In genomic region chr3:121885265-121886178, GRCm38 (mm10) we compare ENCODE assay signal across 8 mouse cellular contexts.
DNase-seq lines count a peak whose midpoint lies in the region; ATAC-seq and TF ChIP-seq lines count a peak whose summit lies in the region.

No protein-coding gene starts in this region.

- H3K36me3 ChIP-seq in kidney, postnatal 0 days (ENCODE audit: insufficient read depth, low read length) = no peaks in the 10 kb centered on the region
- no peaks in the 10 kb centered on the region for H3K36me3 ChIP-seq in embryonic facial prominence, embryonic 15.5 days
- H3K36me3 ChIP-seq in liver, embryonic 11.5 days (ENCODE audit: control insufficient read depth, insufficient read depth, low read length) = no peaks in the 10 kb centered on the region

- H3K4me3 ChIP-seq in kidney, postnatal 0 days (replicated peaks; ENCODE audit: low read depth, low read length) = no peak overlapping the region
- H3K4me3 ChIP-seq in embryonic facial prominence, embryonic 15.5 days (replicated peaks) = no peak overlapping the region
- no peak overlapping the region for H3K4me3 ChIP-seq in liver, embryonic 11.5 days (ENCODE audit: low read depth, low read length)

- DNase-seq in kidney, postnatal 0 days (ENCODE audit: low spot score) = no peak
- DNase-seq in kidney, postnatal 10 days = no peak
- DNase-seq in liver, embryonic 11.5 days (ENCODE audit: low spot score) = peak; percentile 30
- peak; percentile 13 for DNase-seq in naive thymus-derived CD4-positive, alpha-beta T cell, adult 2 months (ENCODE audit: low read depth)
- DNase-seq in left cerebral cortex, postnatal 4 days = no peak
- DNase-seq in spleen, postnatal 4 days (ENCODE audit: low spot score in 2 of 2) = no peak

- H3K4me2 ChIP-seq in kidney, postnatal 0 days (ENCODE audit: low read length) = peak overlapping the region; percentile 21; the same call in 1 of the 2 replicates
- peak overlapping the region; percentile 34 for H3K4me2 ChIP-seq in embryonic facial prominence, embryonic 15.5 days (replicated peaks)
- H3K4me2 ChIP-seq in liver, embryonic 11.5 days = peak overlapping the region; percentile 45; the same call in 1 of the 2 replicates

- H3K4me1 ChIP-seq in kidney, postnatal 0 days (replicated peaks; ENCODE audit: insufficient read depth, low read length) = peaks cover 14% of the 10 kb centered on the region
- peaks cover 21% of the 10 kb centered on the region for H3K4me1 ChIP-seq in embryonic facial prominence, embryonic 15.5 days
- peaks cover 7% of the 10 kb centered on the region for H3K4me1 ChIP-seq in liver, embryonic 11.5 days (replicated peaks; ENCODE audit: control insufficient read depth, insufficient read depth, low read length)

- intact Hi-C loops in left cerebral cortex, postnatal 4 days (cut with DNase I) = loop anchor here (2.0 to 10.0 kb wide), 5 partner anchors 72 to 749 kb away; partner anchors contain the start of gene Dnttip2

- H3K9ac ChIP-seq in kidney, postnatal 0 days (ENCODE audit: low read depth, low read length) = no peak overlapping the region
- no peak overlapping the region for H3K9ac ChIP-seq in embryonic facial prominence, embryonic 15.5 days
- no peak overlapping the region for H3K9ac ChIP-seq in liver, embryonic 11.5 days (ENCODE audit: low read depth, low read length)

- no peaks in the 10 kb centered on the region for H3K27me3 ChIP-seq in kidney, postnatal 0 days (ENCODE audit: insufficient read depth, low read length)
- H3K27me3 ChIP-seq in embryonic facial prominence, embryonic 15.5 days = peaks cover 6% of the 10 kb centered on the region; the same call in 1 of the 2 replicates
- no peaks in the 10 kb centered on the region for H3K27me3 ChIP-seq in liver, embryonic 11.5 days (replicated peaks; ENCODE audit: control insufficient read depth, insufficient read depth, low read length)

- peak overlapping the region; percentile 37; the same call in 1 of the 2 replicates for H3K27ac ChIP-seq in kidney, postnatal 0 days
- H3K27ac ChIP-seq in embryonic facial prominence, embryonic 15.5 days (replicated peaks) = no peak overlapping the region
- no peak overlapping the region for H3K27ac ChIP-seq in liver, embryonic 11.5 days (ENCODE audit: low read depth, low read length)

- ATAC-seq in kidney, postnatal 0 days (replicated peaks; ENCODE audit: low FRiP score, low read depth) = no peak
- ATAC-seq in embryonic facial prominence, embryonic 15.5 days (ENCODE audit: insufficient number of reproducible peaks, low FRiP score, low TSS enrichment, low read depth) = no peak
- ATAC-seq in liver, embryonic 11.5 days (replicated peaks; ENCODE audit: low FRiP score) = no peak
- no peak for ATAC-seq in granulocyte monocyte progenitor cell, adult 5-6 weeks (replicated peaks; ENCODE audit: poor library complexity, severe bottlenecking)

- no peaks in the 10 kb centered on the region for H3K9me3 ChIP-seq in kidney, postnatal 0 days (replicated peaks; ENCODE audit: low read length)
- no peaks in the 10 kb centered on the region for H3K9me3 ChIP-seq in embryonic facial prominence, embryonic 15.5 days (replicated peaks)
- no peaks in the 10 kb centered on the region for H3K9me3 ChIP-seq in liver, embryonic 11.5 days (ENCODE audit: control insufficient read depth, low read length)

- 24% methylated on average over 10 of the region's 10 CpGs for WGBS in kidney, postnatal 0 days
- 23% methylated on average over 10 of the region's 10 CpGs for WGBS in embryonic facial prominence, embryonic 15.5 days
- 30% methylated on average over 10 of the region's 10 CpGs for WGBS in liver, embryonic 11.5 days

- TF ChIP-seq CTCF in kidney, postnatal 0 days (IDR thresholded peaks at IDR 0.05; ENCODE audit: low read depth) = no peak

Comparison
In these comparisons a context has a peak if more than half of its experiments do, and no peak if none do; other contexts are left out.
1. DNase-seq: peak in liver, embryonic 11.5 days (single experiment) and naive thymus-derived CD4-positive, alpha-beta T cell, adult 2 months (single experiment); none in kidney, postnatal 0 days (single experiment), kidney, postnatal 10 days (single experiment), left cerebral cortex, postnatal 4 days (single experiment) and spleen, postnatal 4 days (0 of 2).
2. Peak in every context shown above with its lines, with median percentiles within 50 percentile points of each other: H3K4me2 ChIP-seq.